Mouse (Mus musculus) liver, embryonic 15.5 days (tissue): Measurements from ENCODE around the gene Gh. TPM values are rescaled to one million over a fixed set of nuclear protein-coding genes. Genes with fewer than 3 reads are reported as not detected.

Experiments
- ATAC-seq: fragments of 200-750 bp; cut with Nextera tagmentation; 2 replicates; pipeline ENCODE4 v1.8.0; 2017; ENCODE audit warnings: moderate number of reproducible peaks, mild to moderate bottlenecking, moderate library complexity; ENCODE audit not compliant: insufficient read depth
- H3K27ac ChIP-seq: fragments of 300-500 bp; sonication (generic); replicated peaks from 2 replicates; pipeline ENCODE4 v1.5.1; 2015; ENCODE audit warnings: mild to moderate bottlenecking, inconsistent platforms
- H3K27me3 ChIP-seq: fragments of 300-500 bp; sonication (generic); 2 replicates; pipeline ENCODE4 v1.6.1; 2015; ENCODE audit warnings: mild to moderate bottlenecking, inconsistent platforms
- H3K36me3 ChIP-seq: fragments of 300-500 bp; sonication (generic); replicated peaks from 2 replicates; pipeline ENCODE4 v1.6.1; 2015; ENCODE audit warnings: moderate library complexity, mild to moderate bottlenecking, inconsistent platforms
- H3K4me1 ChIP-seq: fragments of 300-500 bp; sonication (generic); replicated peaks from 2 replicates; pipeline ENCODE4 v1.6.1; 2015; ENCODE audit warnings: inconsistent platforms
- H3K4me2 ChIP-seq: fragments of 300-500 bp; sonication (generic); 2 replicates; pipeline ENCODE4 v1.6.1; 2015; ENCODE audit warnings: moderate library complexity, mild to moderate bottlenecking, inconsistent platforms
- H3K4me3 ChIP-seq: fragments of 300-500 bp; sonication (generic); replicated peaks from 2 replicates; pipeline ENCODE4 v1.5.1; 2015; ENCODE audit warnings: mild to moderate bottlenecking, inconsistent platforms
- H3K9ac ChIP-seq: fragments of 300-500 bp; sonication (generic); 2 replicates; pipeline ENCODE4 v1.6.1; 2015; ENCODE audit warnings: moderate library complexity, mild to moderate bottlenecking, inconsistent platforms
- H3K9me3 ChIP-seq: fragments of 300-500 bp; sonication (generic); replicated peaks from 2 replicates; pipeline ENCODE4 v1.6.1; 2016; ENCODE audit warnings: inconsistent platforms
- WGBS: fragments of 180-500 bp; shearing (Covaris S2); methylation state at CpG from one replicate; pipeline ENCODE4 v1.1.7; 2015; ENCODE audit warnings: mixed read lengths; ENCODE audit not compliant: insufficient replicate concordance; 5-methylcytosine and 5-hydroxymethylcytosine counted together
- polyA plus RNA-seq: library from polyadenylated mRNA; unstranded; fragments of >200 nt; fragmentation: Nextera tagmentation; extraction: Ambion mirVana; gene quantifications from 2 replicates; pipeline ENCODE4 v1.2.1, GENCODE M21; 2015

The Gh gene
- polyA plus RNA-seq, 1 experiment from 2014 or later, result not detected

- no peaks in the 10 kb centered on the region for H3K27me3 ChIP-seq
- peak overlapping the region; percentile 85 for H3K27ac ChIP-seq
- ATAC-seq, result no peak
- peak overlapping the region; percentile 89 for H3K9ac ChIP-seq
- peak overlapping the region; percentile 90 for H3K4me2 ChIP-seq
- H3K9me3 ChIP-seq, result no peaks in the 10 kb centered on the region
- H3K4me1 ChIP-seq, result peaks cover 35% of the 10 kb centered on the region
- peak overlapping the region; percentile 88 for H3K4me3 ChIP-seq
- peaks cover 70% of the 10 kb centered on the region for H3K36me3 ChIP-seq
- whole genome bisulfite sequencing, result 2% methylated on average over 22 of the region's 22 CpGs
Measured at GRCm38 (mm10) chr11:106255174-106255573, 46.5 kb downstream of the Gh start.

- H3K27ac ChIP-seq, result no peak overlapping the region
- no peak for ATAC-seq
Measured at GRCm38 (mm10) chr11:106254767-106255166, 46.9 kb downstream of the Gh start.

More at GRCm38 (mm10) chr11:106254767-106255166, 46.9 kb downstream of the Gh start:
- Histone ChIP-seq H3K4me3 (peak overlapping the region; percentile 88), H3K4me2 (peak overlapping the region; percentile 90), H3K36me3 (peaks cover 71% of the 10 kb centered on the region), H3K9ac (peak overlapping the region; percentile 89), H3K4me1 (peaks cover 35% of the 10 kb centered on the region), H3K27me3 (no peaks in the 10 kb centered on the region), H3K9me3 (no peaks in the 10 kb centered on the region)
- 10% methylated on average over 2 of the region's 2 CpGs for WGBS

Other genes starting within 250 kb of the Gh start
- 6.1 and 6.4 TPM in 2 replicates for gene Taco1, start 235.8 kb downstream of the Gh start, polyA plus RNA-seq
- gene Map3k3, start 217.3 kb downstream of the Gh start, polyA plus RNA-seq, result 5.2 and 6.0 TPM in 2 replicates
- not detected in 2 replicates for gene Gm10840, start 141.0 kb downstream of the Gh start, polyA plus RNA-seq
- 82.2 and 82.7 TPM in 2 replicates for gene Limd2, start 141.0 kb downstream of the Gh start, polyA plus RNA-seq
- 7.8 and 7.9 TPM in 2 replicates for gene Strada, start 99.7 kb downstream of the Gh start, polyA plus RNA-seq
- gene Ccdc47, start 85.5 kb downstream of the Gh start, polyA plus RNA-seq, result 36.4 and 37.3 TPM in 2 replicates
- gene Ddx42, start 84.9 kb downstream of the Gh start, polyA plus RNA-seq, result 21.3 and 22.4 TPM in 2 replicates
- 30.2 and 30.4 TPM in 2 replicates for gene Ftsj3, start 45.8 kb downstream of the Gh start, polyA plus RNA-seq
- 128 and 131 TPM in 2 replicates for gene Psmc5, start 45.7 kb downstream of the Gh start, polyA plus RNA-seq
- gene Smarcd2, start 28.9 kb downstream of the Gh start, polyA plus RNA-seq, result 26.7 and 26.8 TPM in 2 replicates
- 0.09 and 0.12 TPM in 2 replicates for gene Tcam1, start 25.2 kb downstream of the Gh start, polyA plus RNA-seq
- gene Cd79b, start 12.9 kb upstream of the Gh start, polyA plus RNA-seq, result 7.7 and 9.9 TPM in 2 replicates
- 0.03 and 0.24 TPM in 2 replicates for gene Scn4a, start 51.4 kb upstream of the Gh start, polyA plus RNA-seq
- not detected in 2 replicates for gene Prr29, start 63.6 kb upstream of the Gh start, polyA plus RNA-seq
- 13.4 and 16.4 TPM in 2 replicates for gene Icam2, start 86.2 kb upstream of the Gh start, polyA plus RNA-seq
- gene Ern1, start 186.0 kb upstream of the Gh start, polyA plus RNA-seq, result 4.1 and 5.8 TPM in 2 replicates